Mouse (Mus musculus): ENCODE measurements around the gene Plekhb2.

GRCm38 (mm10) chr1:34852116-34852878 is 2.5 kb downstream of the Plekhb2 start:
- no peak for TF ChIP-seq CTCF (conservative IDR thresholded peaks at IDR 0.05; ENCODE audit: low read length)
- no peak for TF ChIP-seq NANOG (IDR thresholded peaks at IDR 0.05; ENCODE audit: borderline replicate concordance, low read length)
- no peak for TF ChIP-seq POU5F1 (IDR thresholded peaks at IDR 0.05; ENCODE audit: borderline replicate concordance, low read length)

All from E14TG2a.4 (cell line).